Mouse (Mus musculus) layer of hippocampus, postnatal 25 days (tissue): ENCODE measurements around the gene Gm10061. TPM values are rescaled to one million over a fixed set of nuclear protein-coding genes. Genes with fewer than 3 reads are reported as not detected.
"Not testable (repeated sequence)": the region's sequence is repeated elsewhere in the genome, so short reads cannot be mapped to it uniquely, and the experiment has no call there.

Experiments
- DNase-seq, 2 experiments: peaks; one replicate each; pipeline ENCODE4 v3.0.0; 2022; ENCODE audit warnings: mixed read lengths in 2 of 2, low spot score in 1 of 2; ENCODE audit errors: extremely low spot score in 1 of 2
- total RNA-seq, 2 experiments: library from RNA; stranded (reverse); gene quantifications; 2 replicates each; pipeline ENCODE4 v1.2.3; 2021

Gm10061 gene
- not detected for total RNA-seq

DNA sequence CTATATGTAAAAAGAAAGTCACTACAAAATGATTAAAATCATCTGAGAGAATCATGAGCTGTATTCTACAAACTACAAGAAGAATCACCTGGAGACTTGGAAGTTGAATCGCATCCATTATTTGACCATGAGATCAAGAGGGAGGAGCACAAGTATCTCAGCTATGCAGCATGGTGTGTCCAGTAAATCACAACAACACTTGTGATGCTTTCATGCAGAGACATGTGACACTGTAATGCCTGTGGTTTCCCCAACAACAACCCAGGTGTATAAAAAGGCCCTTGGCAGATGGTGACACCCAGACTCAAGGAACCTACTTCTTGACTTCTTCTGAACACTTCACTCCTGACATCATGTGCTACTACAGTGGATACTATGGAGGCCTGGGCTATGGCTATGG lies at the start of gene Gm10061:
Gene Gm10061, plus strand, starts transcription at position 301 of the 400 bp plus-strand sequence.
- no peak for DNase-seq

DNA sequence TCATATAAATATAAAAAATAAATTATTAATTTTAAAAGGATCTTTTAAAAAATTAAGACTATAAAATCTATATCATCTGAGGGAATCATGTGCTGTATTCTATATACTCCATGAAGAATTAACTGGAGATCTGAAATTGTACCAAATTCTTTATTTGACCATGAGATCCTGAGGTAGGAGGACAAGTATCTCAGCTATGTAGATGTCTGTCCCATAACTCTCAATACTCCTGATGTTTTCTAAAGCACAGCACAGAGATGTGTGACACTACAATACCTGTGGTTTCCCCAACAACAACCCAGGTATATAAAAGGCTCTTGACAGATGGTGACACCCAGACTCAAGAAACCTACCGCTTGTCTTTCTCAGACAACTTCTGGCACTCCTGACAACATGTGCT lies 10.3 kb upstream of the Gm10061 start, which contains the start of gene Gm6358:
Gene Gm6358, plus strand, starts transcription at position 301 of the 400 bp plus-strand sequence.
- no peak for DNase-seq

DNA sequence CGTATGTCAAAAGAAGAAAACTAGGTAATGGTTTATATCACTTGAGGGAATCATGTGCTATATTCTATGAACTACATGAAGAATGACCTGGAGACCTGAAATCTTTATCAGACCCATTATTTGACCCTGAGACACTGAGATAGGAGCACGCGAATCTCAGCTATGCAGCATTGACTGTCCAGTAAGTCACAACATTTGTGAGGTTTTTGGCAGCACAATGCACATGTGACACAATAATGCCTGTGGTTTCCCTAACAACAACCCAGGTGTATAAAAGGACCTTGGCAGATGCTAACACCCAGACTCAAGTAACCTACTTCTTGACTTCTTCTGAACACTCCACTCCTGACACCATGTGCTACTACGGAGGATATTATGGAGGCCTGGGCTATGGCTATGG lies 6.8 kb downstream of the Gm10061 start, which contains the start of gene Gm9789:
Gene Gm9789, plus strand, starts transcription at position 301 of the 400 bp plus-strand sequence.
- DNase-seq, result no peak

DNA sequence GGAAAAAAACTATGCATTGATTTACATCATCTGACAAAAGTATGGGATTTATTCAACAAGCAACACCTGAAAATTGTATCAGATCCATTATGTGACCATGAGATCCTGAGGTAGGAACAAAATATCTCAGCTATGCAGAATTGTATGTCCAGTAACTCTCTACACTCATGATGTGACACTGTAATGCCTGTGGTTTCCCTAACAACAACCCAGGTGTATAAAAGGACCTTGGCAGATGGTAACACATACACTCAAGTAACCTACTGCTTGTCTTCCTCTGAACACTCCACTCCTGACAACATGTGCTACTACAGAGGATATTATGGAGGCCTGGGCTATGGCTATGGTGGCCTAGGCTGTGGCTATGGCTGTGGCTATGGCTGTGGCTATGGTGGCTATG lies 18.3 kb downstream of the Gm10061 start, which contains the start of gene Gm7735:
Gene Gm7735, plus strand, starts transcription at position 301 of the 400 bp plus-strand sequence.
- DNase-seq, result not testable (repeated sequence)

DNA sequence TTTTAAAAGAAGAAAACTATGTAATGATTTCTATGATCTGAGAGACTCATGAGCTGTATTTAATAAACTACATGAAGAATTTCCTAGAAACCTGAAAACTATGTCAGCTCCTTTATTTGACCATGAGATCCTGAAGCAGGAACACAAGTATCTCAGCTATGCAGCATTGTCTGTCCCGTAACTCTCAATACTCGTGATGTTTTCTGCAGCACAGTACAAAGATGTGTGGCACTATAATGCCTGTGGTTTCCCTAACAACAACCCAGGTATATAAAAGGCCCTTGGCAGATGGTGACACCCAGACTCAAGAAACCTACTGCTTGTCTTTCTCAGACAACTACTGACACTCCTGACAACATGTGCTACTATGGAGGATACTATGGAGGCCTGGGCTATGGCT lies 23.5 kb downstream of the Gm10061 start, which contains the start of gene 1110057P08Rik:
Gene 1110057P08Rik, plus strand, starts transcription at position 301 of the 400 bp plus-strand sequence.
- no peak for DNase-seq

DNA sequence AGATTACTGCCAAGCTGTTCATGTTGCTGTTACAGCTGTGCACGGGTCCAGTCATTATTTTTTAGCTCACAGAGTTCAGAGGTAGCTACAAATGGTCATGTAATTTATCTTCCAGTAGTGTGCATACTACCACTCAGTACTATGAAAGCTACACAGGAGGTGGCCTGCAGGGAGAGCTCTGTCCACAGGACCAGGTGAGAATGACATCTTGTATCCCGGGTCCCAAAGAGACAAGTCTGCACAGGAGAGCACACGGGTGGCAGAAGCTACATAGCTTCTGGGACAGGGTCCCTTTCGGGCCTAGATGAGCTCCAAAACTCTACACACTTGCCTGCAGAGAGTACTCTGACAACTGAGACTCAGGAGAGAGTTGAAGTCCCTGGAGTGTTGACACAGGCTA lies 37.7 kb downstream of the Gm10061 start:
- no peak for DNase-seq

Other genes with a start within 250 kb of the Gm10061 start
- not detected for gene Krtap19-9b, start 218.8 kb upstream of the Gm10061 start, total RNA-seq
- not detected for gene Krtap16-3, start 188.2 kb upstream of the Gm10061 start, total RNA-seq
- gene Krtap22-2, start 140.3 kb upstream of the Gm10061 start, total RNA-seq, result not detected
- gene Gm10229, start 135.8 kb upstream of the Gm10061 start, total RNA-seq, result not detected
- gene Krtap6-1, start 119.4 kb upstream of the Gm10061 start, total RNA-seq, result not detected
- gene Gm10228, start 109.6 kb upstream of the Gm10061 start, total RNA-seq, result not detected
- not detected for gene Krtap6-5, start 103.2 kb upstream of the Gm10061 start, total RNA-seq
- not detected for gene 1110025L11Rik, start 87.1 kb upstream of the Gm10061 start, total RNA-seq
- not detected for gene Krtap6-3, start 67.1 kb upstream of the Gm10061 start, total RNA-seq
- gene Gm6358, start 10.2 kb upstream of the Gm10061 start, total RNA-seq, result not detected
- not detected for gene Gm9789, start 6.9 kb downstream of the Gm10061 start, total RNA-seq
- gene Gm7735, start 18.4 kb downstream of the Gm10061 start, total RNA-seq, result not detected
- gene 1110057P08Rik, start 23.6 kb downstream of the Gm10061 start, total RNA-seq, result not detected
- gene Krtap20-2, start 54.8 kb downstream of the Gm10061 start, total RNA-seq, result not detected